Mouse (Mus musculus) megakaryocyte-erythroid progenitor cell, adult 5-6 weeks (primary cell): ENCODE data around the gene Sh3pxd2b. TPM values are rescaled to one million over a fixed set of nuclear protein-coding genes. Genes with fewer than 3 reads are reported as not detected.

ENCODE experiments used
- ATAC-seq: replicated peaks from 2 replicates; pipeline ENCODE4 v1.8.0; 2016; ENCODE audit warnings: mild to moderate bottlenecking, inconsistent platforms; ENCODE audit not compliant: severe bottlenecking, poor library complexity, low FRiP score, low TSS enrichment
- total RNA-seq, 2 experiments: library from RNA; stranded (forward) in 1 of 2; stranded (reverse) in 1 of 2; fragments of 200-1000, 215-1000 nt in 1 of 2; fragments of >200 nt in 1 of 2; fragmentation: Nextera tagmentation in 1 of 2; gene quantifications; 2 replicates each; pipeline ENCODE4 v1.2.3; 2014 to 2017

Gene Sh3pxd2b
- total RNA-seq, 2 experiments from 2014 or later = 0.52 to 1.9 TPM

- no peak for ATAC-seq
These were observed 21.4 kb downstream of the Sh3pxd2b start for GRCm38 (mm10) chr11:32368986-32369385.

- no peak for ATAC-seq
These were observed 23.3 kb downstream of the Sh3pxd2b start for GRCm38 (mm10) chr11:32370881-32371280.

DNA sequence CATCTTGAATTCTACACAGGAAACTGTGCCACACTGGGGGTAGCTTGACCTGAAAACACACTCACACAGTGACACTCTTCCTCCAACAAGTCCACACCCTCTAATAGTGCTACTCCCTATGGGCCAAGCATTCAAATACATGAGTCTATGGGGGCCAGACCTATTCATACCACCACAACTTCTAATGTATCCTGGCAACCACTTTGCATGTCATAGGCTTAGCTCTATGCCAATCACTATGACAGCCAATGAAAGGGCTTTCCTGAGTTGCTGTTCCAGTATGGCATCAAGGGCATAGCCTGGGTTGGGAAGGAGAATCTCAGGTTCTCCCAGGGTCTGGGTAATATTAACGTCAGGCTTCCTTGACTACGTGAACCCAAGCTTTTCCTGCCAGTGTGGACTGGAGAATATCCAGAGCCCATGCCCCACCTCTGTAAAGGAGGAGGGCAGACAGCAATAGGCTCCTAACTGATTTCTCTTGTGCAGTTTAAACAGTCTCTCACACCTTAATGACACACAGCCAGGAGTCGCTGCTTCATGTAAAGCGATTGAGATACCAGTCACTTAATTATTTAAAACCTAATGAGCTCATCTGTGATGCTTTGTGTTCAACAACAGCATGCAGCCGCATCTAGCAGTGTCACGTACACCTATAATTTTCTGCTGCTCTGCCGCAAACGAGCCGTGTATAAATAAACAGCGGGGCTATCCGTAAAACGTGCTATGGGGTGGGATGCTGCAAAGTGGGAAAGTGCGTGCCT lies 25.8 kb downstream of the Sh3pxd2b start:
- ATAC-seq = no peak

GRCm38 (mm10) chr11:32374027-32374589 lies 26.5 kb downstream of the Sh3pxd2b start:
- no peak for ATAC-seq

DNA sequence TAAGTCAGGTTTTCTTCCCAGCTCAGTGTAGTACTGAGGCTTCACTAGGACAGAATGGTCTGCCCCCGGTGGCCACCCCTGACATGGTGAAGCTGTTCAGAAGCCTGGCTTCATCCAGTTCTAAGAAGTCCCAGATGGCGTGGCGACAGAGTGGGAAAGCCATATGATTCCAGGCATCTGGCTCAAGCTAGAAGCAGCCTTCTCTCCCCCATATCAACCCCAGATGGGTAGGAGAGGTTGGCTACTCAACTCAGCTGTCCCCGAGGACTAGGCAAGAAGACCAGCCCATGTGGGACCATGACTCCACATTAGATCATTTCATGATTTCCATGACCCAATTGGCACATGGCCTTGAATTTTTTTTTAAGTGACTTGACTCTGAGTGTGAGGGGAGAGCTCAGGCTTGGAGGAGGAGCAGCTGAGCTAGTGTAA lies 27.5 kb downstream of the Sh3pxd2b start:
- ATAC-seq = no peak

DNA sequence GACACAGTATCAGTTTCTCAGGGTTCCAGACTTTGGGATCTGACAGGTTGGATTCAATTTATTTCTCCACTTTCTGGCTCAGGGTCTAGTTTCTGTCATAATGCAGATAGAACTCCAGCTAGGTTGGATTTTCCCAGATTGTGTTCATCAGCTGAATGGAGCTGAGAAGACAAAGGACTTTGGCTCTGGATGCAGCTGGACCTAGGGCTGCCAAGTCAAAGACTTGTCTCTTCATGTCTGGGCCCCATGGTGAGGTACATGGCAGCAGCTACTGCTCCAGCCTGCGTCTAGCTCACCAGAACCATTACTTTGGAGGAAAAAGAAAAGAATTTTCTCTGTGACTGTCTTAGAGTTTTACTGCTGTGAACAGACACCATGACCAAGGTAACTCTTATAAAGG lies 28.5 kb downstream of the Sh3pxd2b start:
- ATAC-seq = no peak

DNA sequence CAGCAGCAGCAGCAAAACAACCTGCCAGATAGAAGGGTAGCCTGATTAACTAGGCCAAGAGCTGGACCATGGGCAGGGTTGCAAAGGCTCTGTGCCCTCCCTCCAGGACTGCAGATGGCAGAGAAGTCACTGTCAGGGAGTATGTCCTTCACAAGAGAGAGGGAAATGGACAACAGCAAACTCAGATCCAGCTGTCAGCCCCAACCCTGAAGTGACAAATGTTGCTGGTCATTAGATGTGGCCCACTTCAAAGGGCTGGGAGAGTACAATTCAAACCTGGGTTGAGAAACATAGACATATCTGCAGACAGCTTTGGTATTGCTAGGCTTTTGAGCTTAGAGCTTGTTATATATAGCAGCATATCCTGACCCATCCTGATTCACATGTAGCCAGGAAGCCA lies 32.3 kb downstream of the Sh3pxd2b start:
- no peak for ATAC-seq

- ATAC-seq = no peak
These were observed 35.9 kb downstream of the Sh3pxd2b start for GRCm38 (mm10) chr11:32383341-32384134.

GRCm38 (mm10) chr11:32384135-32384801 lies 36.6 kb downstream of the Sh3pxd2b start:
- no peak for ATAC-seq

GRCm38 (mm10) chr11:32386043-32386442 lies 38.4 kb downstream of the Sh3pxd2b start:
- no peak for ATAC-seq

DNA sequence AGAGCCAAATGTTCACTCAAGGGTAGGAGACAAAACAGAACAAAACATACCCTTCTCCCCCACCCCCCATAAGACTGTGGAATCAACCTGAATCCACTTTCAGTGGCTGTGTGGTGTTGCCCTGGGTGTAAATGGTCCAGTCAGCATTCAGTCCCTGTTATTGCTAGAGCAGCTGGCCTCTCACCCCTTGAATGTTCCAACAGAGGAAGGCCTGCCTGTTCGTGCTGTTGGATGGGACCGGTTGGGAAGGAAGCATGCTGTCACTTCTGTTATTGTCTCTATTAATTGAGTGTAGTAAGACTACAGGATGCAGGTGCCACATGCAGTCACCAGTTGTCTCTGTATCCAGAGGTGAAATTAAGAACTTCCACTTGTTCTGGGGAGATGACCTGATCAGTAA lies 40.4 kb downstream of the Sh3pxd2b start:
- no peak for ATAC-seq

DNA sequence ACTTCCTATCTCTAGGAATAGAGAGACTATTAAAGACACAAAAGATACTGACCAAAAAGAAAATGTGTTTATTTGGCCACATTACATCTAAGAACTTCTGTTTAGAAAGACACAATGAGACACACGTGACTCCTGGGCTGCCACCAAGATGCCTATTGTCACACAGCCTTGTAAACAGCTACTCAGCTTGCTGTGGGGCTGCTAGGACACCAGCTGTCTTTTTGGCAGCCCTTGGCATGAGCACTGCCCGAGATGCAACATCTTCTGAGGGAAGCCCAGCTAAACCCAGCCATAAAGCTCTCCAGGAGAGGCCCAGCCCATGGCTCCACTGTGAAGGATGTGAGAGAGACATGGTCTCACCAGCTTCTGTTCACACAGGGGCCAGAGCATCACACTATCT lies 45.5 kb downstream of the Sh3pxd2b start:
- ATAC-seq = no peak

GRCm38 (mm10) chr11:32395791-32396190 lies 48.2 kb downstream of the Sh3pxd2b start:
- ATAC-seq = no peak

DNA sequence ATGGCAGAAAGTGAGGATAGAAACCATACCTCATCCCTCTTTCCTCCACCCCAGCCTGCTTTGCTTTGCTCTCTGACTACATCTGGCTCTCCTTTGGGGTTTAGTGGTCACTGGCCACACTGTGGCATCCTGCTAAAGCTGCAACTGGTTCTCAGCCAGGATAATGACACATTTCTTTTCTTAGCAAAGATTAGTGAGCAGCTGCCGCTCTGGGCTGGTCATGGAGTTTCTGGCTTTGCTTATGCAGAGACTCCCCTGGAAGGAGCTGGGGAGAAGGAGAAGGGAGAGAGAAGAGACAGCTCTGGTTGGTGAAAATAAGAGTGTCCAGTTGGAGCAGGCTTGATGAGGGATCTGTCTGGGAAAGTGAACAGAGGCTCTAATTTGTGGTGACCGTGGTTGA lies 50.8 kb downstream of the Sh3pxd2b start:
- ATAC-seq = no peak

DNA sequence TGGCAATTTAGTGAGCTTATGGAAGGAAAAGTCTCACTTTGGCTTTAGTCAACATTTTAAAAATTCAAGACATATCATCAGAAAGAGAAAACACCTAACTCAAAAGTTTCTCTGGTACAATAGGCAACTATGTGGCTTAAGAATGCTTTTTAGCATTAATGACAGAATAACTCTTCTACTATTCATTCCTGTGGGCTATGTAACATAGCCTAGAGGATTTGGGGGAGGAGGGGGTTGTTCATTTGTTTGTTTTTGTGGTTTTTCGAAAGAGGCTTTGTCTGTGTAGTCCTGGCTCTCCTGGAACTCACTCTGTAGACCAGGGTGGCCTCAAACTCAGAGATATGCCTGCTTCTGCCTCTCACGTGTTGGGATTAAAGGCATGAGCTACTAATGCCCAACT lies 51.6 kb downstream of the Sh3pxd2b start:
- ATAC-seq = no peak

DNA sequence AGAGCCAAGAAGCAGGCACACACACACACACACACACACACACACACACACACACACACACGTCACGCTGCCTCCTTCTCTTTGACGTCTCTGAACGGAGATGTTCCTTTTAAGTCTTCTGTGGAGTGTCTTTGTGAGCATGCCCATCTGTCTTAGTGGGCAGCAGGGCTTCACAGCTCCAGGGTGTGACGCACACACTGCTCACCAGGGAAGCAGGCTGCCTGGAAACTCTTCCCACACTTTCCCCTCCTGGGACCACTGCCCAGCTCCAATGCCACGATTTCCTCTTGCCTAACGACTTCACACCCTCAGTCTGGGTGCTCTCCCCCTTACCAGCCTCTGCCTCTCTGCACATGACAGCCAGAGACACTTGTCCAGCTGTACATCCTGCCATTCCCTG lies 55.1 kb downstream of the Sh3pxd2b start:
- ATAC-seq = no peak

DNA sequence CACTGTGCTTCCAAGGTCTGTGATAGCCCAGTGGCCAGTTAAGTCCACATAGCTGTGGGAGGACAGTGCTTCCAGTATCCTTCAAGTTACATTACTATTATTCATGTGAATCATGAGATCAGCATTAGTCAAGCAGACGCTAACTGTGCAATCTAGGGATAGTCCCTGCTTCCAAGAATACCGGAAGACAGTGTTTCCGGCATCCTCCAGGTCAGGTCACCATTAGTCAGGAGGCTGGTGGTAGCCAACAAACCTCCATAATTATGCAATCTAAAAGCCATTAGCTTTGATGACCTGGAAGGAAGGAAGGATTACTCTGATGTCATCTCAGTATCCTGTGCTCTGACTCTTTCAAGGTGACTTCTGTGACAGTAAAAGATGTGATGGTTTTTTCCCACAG lies 57.1 kb downstream of the Sh3pxd2b start:
- ATAC-seq = no peak

- no peak for ATAC-seq
These were observed 60.2 kb downstream of the Sh3pxd2b start for GRCm38 (mm10) chr11:32407863-32408262.

GRCm38 (mm10) chr11:32409052-32409451 lies 61.4 kb downstream of the Sh3pxd2b start:
- ATAC-seq = no peak
